Mouse (Mus musculus) layer of hippocampus, postnatal 10 days (tissue): Measurements from ENCODE around the gene Zbtb32. TPM values are rescaled to one million over a fixed set of nuclear protein-coding genes. Genes with fewer than 3 reads are reported as not detected.

Experiments used
- DNase-seq, 2 experiments: peaks; one replicate each; pipeline ENCODE4 v3.0.0; 2021; ENCODE audit warnings: low spot score in 2 of 2
- total RNA-seq, 2 experiments: library from RNA; stranded (reverse); gene quantifications; 2 replicates each; pipeline ENCODE4 v1.2.3; 2021

The Zbtb32 gene
- total RNA-seq, 2 experiments from 2014 or later = not detected

GRCm38 (mm10) chr7:30602583-30602982 lies 3.9 kb upstream of the Zbtb32 start:
- no peak for DNase-seq

DNA sequence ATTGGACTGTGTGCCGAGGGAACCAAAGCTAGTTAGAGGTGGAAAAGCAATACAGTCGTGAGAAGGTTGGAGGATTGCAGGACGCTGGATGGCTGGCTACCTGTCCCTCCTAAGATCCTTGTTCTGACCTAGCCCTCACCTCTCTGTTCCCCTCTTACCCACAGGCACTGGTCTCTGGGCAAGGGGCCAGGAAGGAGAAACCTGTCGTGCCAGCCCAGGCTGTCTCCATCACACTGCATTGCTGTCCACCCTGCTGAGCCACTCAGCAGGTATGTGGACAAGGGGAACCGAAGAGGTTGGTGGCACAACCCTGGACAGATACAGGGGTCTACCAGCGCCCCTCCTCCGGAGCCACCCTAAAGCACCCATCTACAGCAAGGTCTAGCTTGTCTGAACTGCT lies 1.9 kb upstream of the Zbtb32 start:
- DNase-seq = no peak

- peak; percentile 89 to 92 for DNase-seq
These were observed 1.2 kb upstream of the Zbtb32 start for GRCm38 (mm10) chr7:30599933-30600353.

DNA sequence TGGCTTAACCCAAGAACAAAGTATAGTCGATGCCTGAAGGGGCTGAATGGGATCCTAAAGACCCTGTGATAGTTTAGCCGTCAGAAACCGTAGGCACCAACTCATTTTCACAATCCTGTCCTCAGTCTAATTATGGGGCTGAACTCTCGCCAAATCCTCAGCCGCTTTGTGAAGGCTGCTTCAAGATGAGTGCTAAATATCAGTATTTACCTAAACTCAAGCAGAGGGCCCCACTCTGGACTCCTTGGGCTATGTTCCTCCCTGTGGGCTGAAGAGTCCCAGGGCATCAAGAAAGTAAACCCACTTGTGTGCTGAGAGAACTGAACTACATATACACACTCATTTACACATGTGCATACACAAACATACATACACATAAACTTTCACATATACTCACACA lies 1.9 kb downstream of the Zbtb32 start:
- no peak for DNase-seq

DNA sequence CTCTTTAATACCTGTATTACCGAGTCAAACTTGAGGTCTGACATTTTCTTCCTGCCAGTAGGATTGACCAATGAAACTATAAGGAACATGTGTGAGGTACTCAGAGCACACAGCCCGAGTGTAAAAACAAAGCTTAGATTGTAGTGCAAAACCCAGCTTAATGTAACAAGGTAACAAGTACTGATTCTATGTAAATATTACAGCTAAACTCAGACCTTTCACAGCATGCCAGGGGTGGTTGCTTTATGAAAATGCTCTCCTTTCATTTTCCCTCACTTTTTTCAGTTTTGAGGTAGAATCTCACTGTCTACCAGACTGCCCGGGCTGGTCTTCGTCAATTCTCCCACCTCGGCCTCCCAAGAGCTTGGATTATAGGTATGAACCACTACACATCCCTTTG lies 2.6 kb downstream of the Zbtb32 start:
- DNase-seq = no peak

- no peak for DNase-seq
These were observed 4.1 kb downstream of the Zbtb32 start for GRCm38 (mm10) chr7:30594510-30595024.

- DNase-seq = no peak
These were observed 4.9 kb downstream of the Zbtb32 start for GRCm38 (mm10) chr7:30593579-30594509.

DNA sequence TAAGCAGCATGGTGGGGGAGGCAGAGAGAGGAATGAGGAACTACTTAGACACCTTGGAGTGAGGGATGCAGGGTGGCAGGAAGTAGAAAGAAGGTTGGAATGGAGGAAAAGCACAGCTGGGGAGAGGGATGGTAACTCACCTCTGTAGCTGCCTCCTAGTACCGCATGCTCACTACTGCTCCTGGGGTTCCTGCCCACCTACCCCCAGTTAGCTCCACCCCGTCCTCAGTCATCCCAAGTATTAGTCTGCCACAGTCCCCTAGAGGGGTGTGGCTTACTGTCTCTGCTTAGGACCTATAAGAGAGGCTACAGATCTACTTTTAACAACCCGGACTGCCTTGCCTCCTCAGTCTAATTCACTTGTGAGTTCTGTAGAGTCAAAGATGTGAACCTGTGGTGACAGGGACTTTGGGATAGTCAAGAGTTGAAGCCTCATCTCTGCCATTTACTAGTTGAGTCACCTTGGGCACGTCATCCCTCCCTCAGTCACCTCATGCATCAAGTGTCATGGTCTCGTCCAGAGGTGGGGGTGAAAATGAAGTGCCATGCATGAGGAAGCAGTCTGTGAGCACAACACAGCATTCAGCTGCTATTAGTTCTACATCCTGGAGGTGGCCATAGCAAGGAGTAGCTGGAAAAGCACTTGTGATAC lies 5.8 kb downstream of the Zbtb32 start:
- DNase-seq = no peak

DNA sequence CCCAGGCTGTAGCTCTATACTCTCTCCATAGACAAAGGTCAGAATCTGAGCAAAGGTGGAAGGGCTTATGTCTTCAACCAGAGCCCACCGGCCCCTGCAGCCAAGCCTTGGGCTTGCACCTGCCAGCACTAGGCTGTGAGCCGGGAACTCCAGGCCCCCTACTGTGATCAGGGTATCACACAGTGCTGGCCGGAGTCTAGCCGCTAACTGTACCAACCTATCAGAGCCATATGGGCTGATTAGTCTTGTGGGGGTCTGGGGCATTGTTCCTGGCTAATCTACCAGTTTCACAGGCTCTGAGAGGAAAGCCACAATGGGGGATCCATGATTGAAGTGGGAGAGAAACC lies 7.1 kb downstream of the Zbtb32 start:
- DNase-seq = no peak

GRCm38 (mm10) chr7:30590927-30591604 lies 7.6 kb downstream of the Zbtb32 start:
- no peak for DNase-seq

GRCm38 (mm10) chr7:30589435-30590301 lies 9.0 kb downstream of the Zbtb32 start:
- DNase-seq = peak; percentile 90 to 93

DNA sequence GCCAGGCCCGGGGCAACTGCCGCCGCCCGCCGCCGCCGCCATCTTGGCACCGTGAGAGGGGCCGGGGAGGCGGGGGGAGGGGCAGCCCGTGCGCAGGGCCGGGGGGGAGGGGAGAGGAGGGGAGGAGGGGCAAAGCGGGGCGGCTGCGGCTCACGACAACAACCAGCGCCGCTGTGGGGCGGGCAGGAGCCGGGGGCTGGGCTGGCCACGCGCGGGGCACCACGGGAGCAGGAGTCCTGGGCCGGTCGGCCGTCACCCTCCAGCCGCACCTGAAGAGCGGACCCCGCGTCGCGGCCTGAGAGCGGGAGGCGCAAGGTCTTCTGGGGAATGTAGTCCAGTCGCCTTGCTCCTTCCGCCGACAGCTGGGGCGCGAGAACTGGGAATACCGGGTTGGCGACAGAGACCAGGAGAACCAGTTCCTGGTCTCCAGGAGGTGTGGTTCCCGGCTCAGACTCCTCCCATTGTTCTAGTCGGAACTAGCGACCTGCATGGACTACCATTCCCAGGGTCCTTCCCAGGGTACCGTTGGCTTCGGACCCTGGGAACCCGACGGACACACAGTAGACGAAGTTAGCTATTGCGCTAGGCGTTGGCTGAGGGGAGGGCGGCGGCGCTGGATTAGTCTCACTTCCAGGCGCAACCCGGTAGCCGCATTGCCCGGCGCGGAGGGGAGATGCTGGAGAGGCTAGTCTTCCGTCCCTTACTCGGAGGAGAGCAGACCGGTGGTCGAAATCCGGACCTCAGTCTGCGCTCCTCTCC lies 9.9 kb downstream of the Zbtb32 start, which contains the start of gene Kmt2b:
Gene Kmt2b, minus strand, starts transcription at position 51 of the 759 bp plus-strand sequence.
- DNase-seq = peak; percentile 93 to 96

DNA sequence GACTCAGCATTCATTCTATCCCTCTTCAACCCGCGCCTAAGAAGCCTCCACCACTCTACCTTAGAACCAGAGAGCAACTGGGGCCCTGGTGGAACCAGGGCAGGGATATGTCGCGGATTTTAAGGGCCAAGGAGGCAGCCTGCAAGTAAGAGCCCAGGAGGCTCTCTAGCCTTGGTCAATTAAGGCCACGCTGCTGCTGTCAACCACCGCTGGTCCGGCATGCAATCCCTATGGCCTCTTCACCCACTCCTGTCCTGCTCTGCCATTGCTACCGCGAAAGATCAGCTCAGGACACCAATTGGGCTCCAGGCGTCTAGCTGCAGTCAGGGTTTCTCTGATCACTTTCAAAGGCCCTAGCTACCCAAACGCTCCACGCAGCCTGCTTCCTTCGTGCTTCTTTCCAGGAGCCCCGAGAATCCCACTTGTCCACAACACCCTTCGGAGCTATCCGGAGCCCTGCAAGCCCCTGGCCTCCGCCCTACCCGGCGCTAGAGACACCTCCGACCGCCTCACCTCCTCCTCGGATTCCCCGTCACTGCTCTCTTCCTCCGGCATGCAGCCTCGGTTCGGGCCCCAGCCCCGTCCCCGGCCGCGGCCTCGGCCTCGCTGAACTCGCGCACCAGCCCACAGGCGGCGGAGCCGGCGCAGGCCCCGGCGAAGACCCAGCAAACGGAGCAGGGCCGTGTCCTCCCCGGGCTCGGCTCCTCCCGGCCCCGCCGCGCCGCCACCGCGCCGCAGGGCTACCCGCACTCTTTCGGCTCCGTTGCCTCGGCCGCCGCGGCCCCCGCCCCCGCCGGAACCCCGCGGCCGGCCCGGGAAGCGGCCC lies 10.7 kb downstream of the Zbtb32 start:
- DNase-seq = peak; percentile 65 to 72

DNA sequence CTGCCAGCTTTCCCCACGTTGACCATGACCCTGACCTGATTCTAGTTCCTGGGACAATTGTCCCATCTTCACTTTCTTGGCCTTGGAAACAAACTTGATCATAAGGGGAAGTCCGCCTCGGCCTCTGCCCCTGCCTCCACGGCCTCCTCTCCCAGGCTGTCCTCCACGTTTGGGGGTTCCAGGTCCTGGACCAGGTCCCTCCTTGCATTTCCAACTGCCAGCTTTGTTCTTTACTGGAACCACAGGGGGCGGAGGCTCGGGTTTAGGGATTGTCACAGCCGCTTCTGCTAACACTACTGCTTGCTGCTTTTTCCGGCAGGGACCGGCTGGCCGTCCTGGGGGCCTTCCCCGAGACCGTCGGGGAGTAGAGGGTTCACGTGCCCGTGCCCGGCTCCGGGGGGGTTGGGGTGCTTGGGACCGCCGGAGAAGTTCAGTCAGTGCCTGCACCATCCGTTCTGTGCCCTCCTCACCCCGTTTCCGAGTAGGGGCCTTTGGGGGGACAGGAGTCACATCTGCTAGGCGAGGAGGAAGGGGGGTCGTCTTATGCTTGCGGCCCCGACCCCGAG lies 12.2 kb downstream of the Zbtb32 start:
- DNase-seq = no peak

- no peak for DNase-seq
These were observed 13.5 kb downstream of the Zbtb32 start for GRCm38 (mm10) chr7:30585170-30585569.

- no peak for DNase-seq
These were observed 14.4 kb downstream of the Zbtb32 start for GRCm38 (mm10) chr7:30584339-30584738.

DNA sequence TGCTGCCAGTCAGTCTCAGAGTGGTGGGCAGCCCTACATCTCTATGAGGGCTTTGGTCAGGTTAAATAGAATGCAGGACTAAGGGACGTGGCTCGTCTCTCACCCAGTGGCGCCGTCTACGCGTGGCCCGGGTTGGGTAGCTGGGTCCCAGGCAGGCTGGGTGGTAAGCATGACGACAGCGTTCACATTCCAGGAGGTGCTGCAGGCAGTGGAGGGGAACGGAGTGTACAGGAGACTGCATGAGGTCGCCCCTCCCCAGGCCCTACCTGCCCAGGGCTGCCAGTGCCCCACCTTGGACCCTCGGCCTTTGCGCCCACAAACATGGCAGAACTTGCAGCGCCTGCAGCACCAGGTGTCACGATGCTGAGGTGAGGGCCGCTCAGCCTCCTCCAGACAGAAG lies 17.2 kb downstream of the Zbtb32 start:
- no peak for DNase-seq

- no peak for DNase-seq
These were observed 18.8 kb downstream of the Zbtb32 start for GRCm38 (mm10) chr7:30579950-30580349.

- no peak for DNase-seq
These were observed 25.7 kb downstream of the Zbtb32 start for GRCm38 (mm10) chr7:30572969-30573368.
